Mouse (Mus musculus) CH12F3 (cell line): ENCODE results near the gene Ttc32.

Experiments used
- in situ Hi-C: fragments of 300-500 bp; cut with MboI; formaldehyde crosslinking; loops from 2 replicates; pipeline ENCODE4 v1.14.3; 2020; ENCODE audit warnings: low sequenced_read_pairs

The Ttc32 gene

GRCm38 (mm10) chr12:9042759-9043158 is 13.0 kb downstream of the Ttc32 start:
- in situ Hi-C loops = no loop called here

GRCm38 (mm10) chr12:9044666-9045065 is 14.9 kb downstream of the Ttc32 start:
- in situ Hi-C loops = no loop called here

- in situ Hi-C loops = no loop called here
Observed at GRCm38 (mm10) chr12:9046674-9047073, 16.9 kb downstream of the Ttc32 start.

- in situ Hi-C loops = no loop called here
Observed at GRCm38 (mm10) chr12:9048090-9048489, 18.3 kb downstream of the Ttc32 start.

- in situ Hi-C loops = loop anchor here (25.0 kb wide), 1 partner anchor 1386 kb away; no protein-coding TSS in a partner anchor
Observed at GRCm38 (mm10) chr12:9050824-9051223, 21.0 kb downstream of the Ttc32 start.

GRCm38 (mm10) chr12:9052075-9052829 is 22.5 kb downstream of the Ttc32 start:
- in situ Hi-C loops = loop anchor here (25.0 kb wide), 1 partner anchor 1385 kb away; no protein-coding TSS in a partner anchor

GRCm38 (mm10) chr12:9053345-9053744 is 23.5 kb downstream of the Ttc32 start:
- in situ Hi-C loops = loop anchor here (25.0 kb wide), 1 partner anchor 1384 kb away; no protein-coding TSS in a partner anchor

GRCm38 (mm10) chr12:9054012-9054411 is 24.2 kb downstream of the Ttc32 start:
- in situ Hi-C loops = loop anchor here (25.0 kb wide), 1 partner anchor 1383 kb away; no protein-coding TSS in a partner anchor

- in situ Hi-C loops = loop anchor here (25.0 kb wide), 1 partner anchor 1382 kb away; no protein-coding TSS in a partner anchor
Observed at GRCm38 (mm10) chr12:9055269-9055668, 25.5 kb downstream of the Ttc32 start.

- in situ Hi-C loops = loop anchor here (25.0 kb wide), 1 partner anchor 1378 kb away; no protein-coding TSS in a partner anchor
Observed at GRCm38 (mm10) chr12:9059502-9059901, 29.7 kb downstream of the Ttc32 start.

GRCm38 (mm10) chr12:9059965-9060364 is 30.2 kb downstream of the Ttc32 start:
- in situ Hi-C loops = loop anchor here (25.0 kb wide), 1 partner anchor 1377 kb away; no protein-coding TSS in a partner anchor

GRCm38 (mm10) chr12:9063611-9064010 is 33.8 kb downstream of the Ttc32 start:
- in situ Hi-C loops = loop anchor here (25.0 kb wide), 1 partner anchor 1374 kb away; no protein-coding TSS in a partner anchor

- in situ Hi-C loops = loop anchor here (25.0 kb wide), 1 partner anchor 1366 kb away; no protein-coding TSS in a partner anchor
Observed at GRCm38 (mm10) chr12:9071058-9071457, 41.3 kb downstream of the Ttc32 start.

GRCm38 (mm10) chr12:9071493-9071892 is 41.7 kb downstream of the Ttc32 start:
- in situ Hi-C loops = loop anchor here (25.0 kb wide), 1 partner anchor 1366 kb away; no protein-coding TSS in a partner anchor

- in situ Hi-C loops = no loop called here
Observed at GRCm38 (mm10) chr12:9077554-9078125, 47.8 kb downstream of the Ttc32 start.

- in situ Hi-C loops = no loop called here
Observed at GRCm38 (mm10) chr12:9090226-9090625, 60.4 kb downstream of the Ttc32 start.
